Mouse (Mus musculus): Measurements from ENCODE around the gene Frmd5.

Gene Frmd5

GRCm38 (mm10) chr2:121761861-121762260 is 45.0 kb downstream of the Frmd5 start:
- no peak for DNase-seq (ENCODE audit: low read depth, low spot score)

- DNase-seq (ENCODE audit: low read depth, low spot score) = no peak
These were observed 45.5 kb downstream of the Frmd5 start for GRCm38 (mm10) chr2:121761281-121761795.

GRCm38 (mm10) chr2:121760646-121761045 is 46.2 kb downstream of the Frmd5 start:
- no peak for DNase-seq (ENCODE audit: low read depth, low spot score)

- DNase-seq (ENCODE audit: low read depth, low spot score) = no peak
These were observed 48.6 kb downstream of the Frmd5 start for GRCm38 (mm10) chr2:121758258-121758657.

GRCm38 (mm10) chr2:121756336-121756735 is 50.6 kb downstream of the Frmd5 start:
- no peak for DNase-seq (ENCODE audit: low read depth, low spot score)

GRCm38 (mm10) chr2:121755056-121755455 is 51.8 kb downstream of the Frmd5 start:
- no peak for DNase-seq (ENCODE audit: low read depth, low spot score)

- DNase-seq (ENCODE audit: low read depth, low spot score) = no peak
These were observed 56.8 kb downstream of the Frmd5 start for GRCm38 (mm10) chr2:121750121-121750520.

- DNase-seq (ENCODE audit: low read depth, low spot score) = no peak
These were observed 65.7 kb downstream of the Frmd5 start for GRCm38 (mm10) chr2:121741151-121741550.

- DNase-seq (ENCODE audit: low read depth, low spot score) = no peak
These were observed 67.5 kb downstream of the Frmd5 start for GRCm38 (mm10) chr2:121739410-121739809.

- DNase-seq (ENCODE audit: low read depth, low spot score) = no peak
These were observed 73.5 kb downstream of the Frmd5 start for GRCm38 (mm10) chr2:121733426-121733825.

- no peak for DNase-seq (ENCODE audit: low read depth, low spot score)
These were observed 76.4 kb downstream of the Frmd5 start for GRCm38 (mm10) chr2:121730486-121730885.

- no peak for DNase-seq (ENCODE audit: low read depth, low spot score)
These were observed 77.8 kb downstream of the Frmd5 start for GRCm38 (mm10) chr2:121728907-121729575.

- no peak for DNase-seq (ENCODE audit: low read depth, low spot score)
These were observed 82.0 kb downstream of the Frmd5 start for GRCm38 (mm10) chr2:121724866-121725265.

- no peak for DNase-seq (ENCODE audit: low read depth, low spot score)
These were observed 83.1 kb downstream of the Frmd5 start for GRCm38 (mm10) chr2:121723796-121724195.

- no peak for DNase-seq (ENCODE audit: low read depth, low spot score)
These were observed 87.9 kb downstream of the Frmd5 start for GRCm38 (mm10) chr2:121719000-121719399.

GRCm38 (mm10) chr2:121717133-121717532 is 89.8 kb downstream of the Frmd5 start:
- DNase-seq (ENCODE audit: low read depth, low spot score) = no peak

GRCm38 (mm10) chr2:121713567-121713966 is 93.3 kb downstream of the Frmd5 start:
- DNase-seq (ENCODE audit: low read depth, low spot score) = no peak

GRCm38 (mm10) chr2:121711748-121712384 is 95.0 kb downstream of the Frmd5 start:
- no peak for DNase-seq (ENCODE audit: low read depth, low spot score)

- no peak for DNase-seq (ENCODE audit: low read depth, low spot score)
These were observed 97.8 kb downstream of the Frmd5 start for GRCm38 (mm10) chr2:121709096-121709495.

- no peak for DNase-seq (ENCODE audit: low read depth, low spot score)
These were observed 99.4 kb downstream of the Frmd5 start for GRCm38 (mm10) chr2:121707461-121707860.

GRCm38 (mm10) chr2:121705756-121706155 is 101.1 kb downstream of the Frmd5 start:
- DNase-seq (ENCODE audit: low read depth, low spot score) = no peak

GRCm38 (mm10) chr2:121699331-121699730 is 107.6 kb downstream of the Frmd5 start:
- no peak for DNase-seq (ENCODE audit: low read depth, low spot score)

GRCm38 (mm10) chr2:121695436-121695835 is 111.5 kb downstream of the Frmd5 start:
- DNase-seq (ENCODE audit: low read depth, low spot score) = no peak
